Comparison of ENCODE assay signal across 11 mouse cellular contexts in genomic region chr12:29534326-29534725, GRCm38 (mm10). TPM values are rescaled to one million over a fixed set of nuclear protein-coding genes. Genes with fewer than 3 reads are reported as not detected.
DNase-seq lines count a peak whose midpoint lies in the region; ATAC-seq and TF ChIP-seq lines count a peak whose summit lies in the region.
"Had no signal": no experiment of that assay in that cellular context is flagged by ENCODE, and none has a peak within 500 bp of the region (broad histone marks: within the 10 kb centered on the region; RNA-seq: fewer than 3 reads in every experiment).

No protein-coding gene starts in this region.

- no peak for DNase-seq in heart, postnatal 36 days
- DNase-seq in brain, adult 2 months (ENCODE audit: low read depth, low spot score), result peak; percentile 88
- no peak for DNase-seq in forebrain, embryonic 10.5 days (ENCODE audit: extremely low spot score, low spot score)
- no peak for DNase-seq in limb, embryonic 14.5 days (ENCODE audit: low spot score)
- DNase-seq in lung, postnatal 10 days, result no peak
- no peak for DNase-seq in frontal cortex, postnatal 14 days (ENCODE audit: low spot score in 2 of 2)
- no peak for DNase-seq in gastrocnemius, postnatal 10 days
- DNase-seq: adrenal gland, postnatal 36 days had no signal

- no peaks in the 10 kb centered on the region for H3K9me3 ChIP-seq in heart, embryonic 12.5 days (replicated peaks)
- H3K9me3 ChIP-seq in forebrain, embryonic 10.5 days, result no peaks in the 10 kb centered on the region
- H3K9me3 ChIP-seq in limb, embryonic 14.5 days (ENCODE audit: control insufficient read depth, low read length), result no peaks in the 10 kb centered on the region

- peaks cover 55% of the 10 kb centered on the region for H3K27me3 ChIP-seq in heart, embryonic 12.5 days (replicated peaks)
- H3K27me3 ChIP-seq in forebrain, embryonic 10.5 days (ENCODE audit: poor library complexity, severe bottlenecking), result peaks cover 98% of the 10 kb centered on the region
- peaks cover 44% of the 10 kb centered on the region for H3K27me3 ChIP-seq in limb, embryonic 14.5 days (ENCODE audit: control insufficient read depth, insufficient read depth, low read length)

- intact Hi-C loops in heart, postnatal 36 days (cut with DNase I), result no loop called here

- H3K9ac ChIP-seq in heart, embryonic 12.5 days, result no peak overlapping the region
- H3K9ac ChIP-seq in limb, embryonic 14.5 days (ENCODE audit: low read depth, low read length, severe bottlenecking), result no peak overlapping the region

- no peak for TF ChIP-seq POLR2A in limb, embryonic 14.5 days (IDR thresholded peaks at IDR 0.05; ENCODE audit: borderline replicate concordance, extremely low read depth, insufficient read depth, insufficient read length)

- H3K4me2 ChIP-seq in heart, embryonic 12.5 days, result peak overlapping the region; percentile 56
- H3K4me2 ChIP-seq in limb, embryonic 14.5 days (replicated peaks; ENCODE audit: low read depth, low read length, severe bottlenecking), result peak overlapping the region; percentile 19; the same call in 1 of the 2 replicates

- no peak for ATAC-seq in heart, embryonic 12.5 days (ENCODE audit: insufficient number of reproducible peaks, low FRiP score)
- no peak for ATAC-seq in limb, embryonic 14.5 days (ENCODE audit: low FRiP score, low read depth)

- no peak overlapping the region for H3K27ac ChIP-seq in heart, embryonic 12.5 days (ENCODE audit: poor library complexity, severe bottlenecking)
- no peak overlapping the region for H3K27ac ChIP-seq in forebrain, embryonic 10.5 days
- no peak overlapping the region for H3K27ac ChIP-seq in limb, embryonic 14.5 days (replicated peaks; ENCODE audit: low read depth, low read length)

- 0 out of 2 replicates have a peak overlapping the region, but pooled peaks have one; percentile 20 for H3K4me3 ChIP-seq in heart, embryonic 12.5 days
- H3K4me3 ChIP-seq in forebrain, embryonic 10.5 days, result peak overlapping the region; percentile 41
- H3K4me3 ChIP-seq in limb, embryonic 14.5 days (replicated peaks; ENCODE audit: low read length), result peak overlapping the region; percentile 10

- peaks cover 8% of the 10 kb centered on the region for H3K4me1 ChIP-seq in heart, embryonic 12.5 days (replicated peaks)
- H3K4me1 ChIP-seq in forebrain, embryonic 10.5 days, result peaks cover 52% of the 10 kb centered on the region
- H3K4me1 ChIP-seq in limb, embryonic 14.5 days (ENCODE audit: control insufficient read depth, insufficient read depth, low read length), result no peaks in the 10 kb centered on the region

- H3K36me3 ChIP-seq in heart, embryonic 12.5 days, result no peaks in the 10 kb centered on the region
- no peaks in the 10 kb centered on the region for H3K36me3 ChIP-seq in forebrain, embryonic 10.5 days (replicated peaks)
- no peaks in the 10 kb centered on the region for H3K36me3 ChIP-seq in limb, embryonic 14.5 days (ENCODE audit: control insufficient read depth, insufficient read depth, low read length)

- WGBS in heart, embryonic 12.5 days, result 9% methylated on average over 6 of the region's 6 CpGs
- WGBS in forebrain, embryonic 10.5 days, result 2% methylated on average over 6 of the region's 6 CpGs
- 5% methylated on average over 6 of the region's 6 CpGs for WGBS in limb, embryonic 14.5 days

RNA-seq across cellular contexts. Expression of gene Myt1l, which starts 6.1 kb away (rescaled TPM):
- 0.03 and 0.09 TPM in 2 replicates for polyA plus RNA-seq in heart, embryonic 12.5 days (2016; fragmentation: Nextera tagmentation; extraction: Ambion mirVana)
- total RNA-seq in heart, postnatal 36 days (2021), result under 1 TPM in 1 of 2 experiments, not detected in 1; 0.16 TPM
- 1.0 and 3.3 TPM in 2 replicates for polyA plus RNA-seq in forebrain, embryonic 10.5 days (2016; fragmentation: Nextera tagmentation; extraction: Ambion mirVana)
- 0.08 and 0.18 TPM in 2 replicates for polyA plus RNA-seq in limb, embryonic 14.5 days (2012; rRNA removed)
- polyA plus RNA-seq in limb, embryonic 14.5 days (2014; fragmentation: Nextera tagmentation; extraction: Ambion mirVana), result not detected in 2 replicates
- under 1 TPM; 0.50 to 0.68 TPM for total RNA-seq in gastrocnemius, postnatal 10 days (2021)
- total RNA-seq: gastrocnemius, adult 18-20 months; monocyte, adult 5-6 weeks had no signal
